Mouse (Mus musculus): ENCODE measurements around the gene Gsk3b.

Gene Gsk3b

GRCm38 (mm10) chr16:38286541-38286940 is 197.7 kb downstream of the Gsk3b start:
- DNase-seq: no peak

GRCm38 (mm10) chr16:38287357-38287756 is 198.6 kb downstream of the Gsk3b start:
- DNase-seq: no peak

- DNase-seq: no peak
These were observed 199.0 kb downstream of the Gsk3b start for GRCm38 (mm10) chr16:38287762-38288161.

- DNase-seq: no peak
These were observed 200.1 kb downstream of the Gsk3b start for GRCm38 (mm10) chr16:38288851-38289250.

GRCm38 (mm10) chr16:38290151-38290550 is 201.3 kb downstream of the Gsk3b start:
- no peak for DNase-seq

- no peak for DNase-seq
These were observed 206.0 kb downstream of the Gsk3b start, which contains the start of gene Nr1i2 for GRCm38 (mm10) chr16:38294685-38295348. TSS of gene Nr1i2 (minus strand) at chr16:38294824.

GRCm38 (mm10) chr16:38295349-38295930 is 206.6 kb downstream of the Gsk3b start:
- DNase-seq: no peak

All from lung, adult 18-20 months (tissue).